Mouse (Mus musculus) embryonic fibroblast, embryonic 13.5 days (primary cell): ENCODE measurements around the gene Ly86.

ENCODE experiments used
- CTCF ChIP-seq: IDR thresholded peaks from 2 replicates; pipeline ENCODE4 v1.5.1; 2011; ENCODE audit warnings: mild to moderate bottlenecking, control low read depth, low read length, moderate library complexity, borderline replicate concordance; ENCODE audit not compliant: insufficient read depth
- POLR2A ChIP-seq: IDR thresholded peaks from 2 replicates; pipeline ENCODE4 v1.6.1; 2011; ENCODE audit warnings: low read depth, mild to moderate bottlenecking, control low read depth, low read length, moderate library complexity

DNA sequence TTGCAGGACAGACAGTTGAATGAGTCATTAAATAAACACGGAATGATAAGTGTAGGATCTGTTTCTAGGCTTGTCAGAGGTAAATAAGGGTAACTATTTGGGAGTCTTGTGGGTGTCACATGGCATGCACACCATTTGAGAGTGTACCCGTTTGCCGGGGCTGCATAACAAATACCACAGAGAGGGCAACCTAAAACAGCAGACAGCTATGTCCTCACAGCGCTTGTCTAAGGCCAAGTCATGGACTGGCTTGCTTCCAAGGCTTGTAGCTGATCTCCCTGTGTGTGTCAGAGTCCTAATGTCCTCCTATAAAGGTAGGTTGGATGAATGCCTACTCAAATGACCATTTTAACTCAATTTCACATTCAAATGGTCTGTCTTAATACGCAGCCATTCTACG, 120.7 kb downstream of the Ly86 start:
- no peak for TF ChIP-seq CTCF
- TF ChIP-seq POLR2A = no peak
